In genomic region chr6:129101604-129102003, GRCm38 (mm10) we compare ENCODE assay signal across 29 mouse cellular contexts. TPM values are rescaled to one million over a fixed set of nuclear protein-coding genes. Genes with fewer than 3 reads are reported as not detected.
DNase-seq lines count a peak whose midpoint lies in the region; ATAC-seq and TF ChIP-seq lines count a peak whose summit lies in the region.
"Had no signal": no experiment of that assay in that cellular context is flagged by ENCODE, and none has a peak within 500 bp of the region (broad histone marks: within the 10 kb centered on the region; RNA-seq: fewer than 3 reads in every experiment).

No protein-coding gene starts in this region.

- no peak for TF ChIP-seq EP300 in stomach, postnatal 0 days (optimal IDR thresholded peaks at IDR 0.05)

- no peak overlapping the region for H3K9ac ChIP-seq in intestine, embryonic 16.5 days (ENCODE audit: low read depth, low read length)
- no peak overlapping the region for H3K9ac ChIP-seq in stomach, postnatal 0 days (ENCODE audit: low read length)
- H3K9ac ChIP-seq in forebrain, embryonic 11.5 days (ENCODE audit: low read length): no peak overlapping the region
- H3K9ac ChIP-seq: embryonic facial prominence, embryonic 13.5 days; embryonic facial prominence, embryonic 15.5 days; forebrain, embryonic 13.5 days; forebrain, embryonic 15.5 days; forebrain, postnatal 0 days had no signal

- WGBS in intestine, embryonic 16.5 days: 70% methylated on average over 1 of the region's 1 CpGs
- WGBS in large intestine, adult 2 months: 24% methylated on average over 1 of the region's 1 CpGs
- WGBS in stomach, postnatal 0 days: 77% methylated on average over 1 of the region's 1 CpGs
- 81% methylated on average over 1 of the region's 1 CpGs for WGBS in forebrain, embryonic 11.5 days

- peak; percentile 77 for DNase-seq in large intestine, adult 2 months (ENCODE audit: low read depth, low spot score)
- no peak for DNase-seq in stomach, postnatal 0 days (ENCODE audit: low spot score)
- no peak for DNase-seq in adrenal gland, postnatal 25 days
- DNase-seq in forebrain, embryonic 11.5 days (ENCODE audit: low spot score): no peak
- no peak for DNase-seq in adrenal gland, postnatal 4 days (ENCODE audit: low spot score in 2 of 2)
- DNase-seq: adrenal gland, adult 2 months; adrenal gland, postnatal 10 days; adrenal gland, postnatal 36 days; cerebellum, adult 11 months; cerebellum, adult 18-20 months; cerebellum, adult 8-10 months; cerebellum, adult 9-11 months; cerebellum, postnatal 14 days; cerebellum, postnatal 36 days; embryo, embryonic 11 days; forebrain, postnatal 0 days had no signal

- H3K27ac ChIP-seq in intestine, embryonic 16.5 days (ENCODE audit: low read length): peak overlapping the region; percentile 76
- no peak overlapping the region for H3K27ac ChIP-seq in stomach, postnatal 0 days (replicated peaks)
- H3K27ac ChIP-seq in forebrain, embryonic 11.5 days (ENCODE audit: low read depth, low read length): no peak overlapping the region
- H3K27ac ChIP-seq: embryonic facial prominence, embryonic 13.5 days; embryonic facial prominence, embryonic 15.5 days; forebrain, embryonic 10.5 days; forebrain, embryonic 13.5 days; forebrain, embryonic 15.5 days had no signal

- TF ChIP-seq CTCF in stomach, postnatal 0 days (IDR thresholded peaks at IDR 0.05; ENCODE audit: low read depth): no peak

- peaks cover 9% of the 10 kb centered on the region for H3K4me1 ChIP-seq in intestine, embryonic 16.5 days (ENCODE audit: control insufficient read depth, insufficient read depth, low read length)
- H3K4me1 ChIP-seq in stomach, postnatal 0 days (replicated peaks; ENCODE audit: control insufficient read depth, insufficient read depth): no peaks in the 10 kb centered on the region
- H3K4me1 ChIP-seq in forebrain, embryonic 11.5 days (replicated peaks; ENCODE audit: control insufficient read depth, insufficient read depth, low read length): no peaks in the 10 kb centered on the region
- H3K4me1 ChIP-seq: embryonic facial prominence, embryonic 13.5 days; embryonic facial prominence, embryonic 15.5 days; forebrain, embryonic 10.5 days; forebrain, embryonic 13.5 days; forebrain, embryonic 15.5 days had no signal

- no peak overlapping the region for H3K4me3 ChIP-seq in intestine, embryonic 16.5 days (ENCODE audit: low read length)
- H3K4me3 ChIP-seq in stomach, postnatal 0 days (ENCODE audit: low read depth, low read length): no peak overlapping the region
- H3K4me3 ChIP-seq in forebrain, embryonic 11.5 days (ENCODE audit: low read depth, low read length): no peak overlapping the region
- H3K4me3 ChIP-seq: embryonic facial prominence, embryonic 13.5 days; embryonic facial prominence, embryonic 15.5 days; erythroblast, embryonic 14.5 days; forebrain, embryonic 10.5 days; forebrain, embryonic 13.5 days; forebrain, embryonic 15.5 days had no signal

- H3K9me3 ChIP-seq in intestine, embryonic 16.5 days (ENCODE audit: control insufficient read depth, low read length): no peaks in the 10 kb centered on the region
- H3K9me3 ChIP-seq in stomach, postnatal 0 days (ENCODE audit: control insufficient read depth, low read length): no peaks in the 10 kb centered on the region
- H3K9me3 ChIP-seq in forebrain, embryonic 11.5 days (ENCODE audit: control insufficient read depth, low read length): no peaks in the 10 kb centered on the region
- H3K9me3 ChIP-seq: embryonic facial prominence, embryonic 13.5 days; embryonic facial prominence, embryonic 15.5 days; forebrain, embryonic 10.5 days; forebrain, embryonic 13.5 days; forebrain, embryonic 15.5 days had no signal

- ATAC-seq in intestine, embryonic 16.5 days: peak; percentile 84
- ATAC-seq in stomach, postnatal 0 days (ENCODE audit: low FRiP score, low TSS enrichment): peak; percentile 73; the same call in 1 of the 2 replicates
- ATAC-seq in forebrain, embryonic 11.5 days (replicated peaks; ENCODE audit: low FRiP score): no peak
- ATAC-seq: forebrain, embryonic 13.5 days; forebrain, embryonic 15.5 days; forebrain, postnatal 0 days had no signal

- H3K4me2 ChIP-seq in intestine, embryonic 16.5 days (ENCODE audit: low read depth, low read length): no peak overlapping the region
- H3K4me2 ChIP-seq in stomach, postnatal 0 days (replicated peaks; ENCODE audit: low read depth): no peak overlapping the region
- H3K4me2 ChIP-seq in forebrain, embryonic 11.5 days (ENCODE audit: low read depth, low read length, severe bottlenecking): no peak overlapping the region
- H3K4me2 ChIP-seq: embryonic facial prominence, embryonic 13.5 days; embryonic facial prominence, embryonic 15.5 days; forebrain, embryonic 13.5 days; forebrain, embryonic 15.5 days had no signal

- no peaks in the 10 kb centered on the region for H3K27me3 ChIP-seq in intestine, embryonic 16.5 days (replicated peaks; ENCODE audit: control insufficient read depth, insufficient read depth, low read length)
- H3K27me3 ChIP-seq in stomach, postnatal 0 days (ENCODE audit: control insufficient read depth, insufficient read depth, low read length): no peaks in the 10 kb centered on the region
- H3K27me3 ChIP-seq in forebrain, embryonic 11.5 days (ENCODE audit: control insufficient read depth, insufficient read depth, low read length): no peaks in the 10 kb centered on the region
- H3K27me3 ChIP-seq: embryonic facial prominence, embryonic 13.5 days; embryonic facial prominence, embryonic 15.5 days; forebrain, embryonic 13.5 days; forebrain, embryonic 15.5 days had no signal

- no peaks in the 10 kb centered on the region for H3K36me3 ChIP-seq in intestine, embryonic 16.5 days (ENCODE audit: control insufficient read depth, insufficient read depth, low read length)
- no peaks in the 10 kb centered on the region for H3K36me3 ChIP-seq in stomach, postnatal 0 days (ENCODE audit: control insufficient read depth, insufficient read depth, low read length)
- H3K36me3 ChIP-seq in forebrain, embryonic 11.5 days (ENCODE audit: control insufficient read depth, insufficient read depth, low read length): no peaks in the 10 kb centered on the region
- H3K36me3 ChIP-seq: embryonic facial prominence, embryonic 13.5 days; embryonic facial prominence, embryonic 15.5 days; forebrain, embryonic 10.5 days; forebrain, embryonic 15.5 days had no signal

RNA-seq across cellular contexts. Expression of gene Clec2e, which starts 0.9 kb away (rescaled TPM):
- polyA plus RNA-seq in intestine, embryonic 16.5 days (2015; fragmentation: Nextera tagmentation; extraction: Ambion mirVana): 16.7 and 21.7 TPM in 2 replicates
- 22.5 and 35.0 TPM in 2 replicates for polyA plus RNA-seq in large intestine, adult 2 months (2012; rRNA removed)
- polyA plus RNA-seq in stomach, postnatal 0 days (2015; fragmentation: Nextera tagmentation; extraction: Ambion mirVana): 0.07 TPM in 1 of 2 replicates, not detected in the other
- not detected in 2 replicates for total RNA-seq in adrenal gland, postnatal 25 days (2021)
- polyA plus RNA-seq in forebrain, embryonic 11.5 days (2014; fragmentation: Nextera tagmentation; extraction: Ambion mirVana): not detected in 2 replicates
- total RNA-seq in adrenal gland, postnatal 4 days (2021): under 1 TPM in 1 of 2 experiments, not detected in 1; 0.14 TPM
- total RNA-seq: adrenal gland, adult 2 months; adrenal gland, postnatal 10 days; adrenal gland, postnatal 36 days; common myeloid progenitor, adult 5-6 weeks; ES-E14; forebrain, postnatal 0 days; MEL had no signal
- polyA plus RNA-seq: adrenal gland, adult 2 months; brain, embryonic 14.5 days; C2C12; embryonic facial prominence, embryonic 11.5 days; embryonic facial prominence, embryonic 13.5 days; embryonic facial prominence, embryonic 15.5 days; erythroblast, embryonic 14.5 days; forebrain, embryonic 10.5 days; forebrain, embryonic 13.5 days; forebrain, embryonic 15.5 days; forebrain, postnatal 0 days had no signal

RNA-seq across cellular contexts. Expression of gene Klrb1f, which starts 55.9 kb away (rescaled TPM):
- polyA plus RNA-seq in intestine, embryonic 16.5 days (2015; fragmentation: Nextera tagmentation; extraction: Ambion mirVana): 0.46 and 0.75 TPM in 2 replicates
- polyA plus RNA-seq in large intestine, adult 2 months (2012; rRNA removed): 0.19 and 1.2 TPM in 2 replicates
- polyA plus RNA-seq in stomach, postnatal 0 days (2015; fragmentation: Nextera tagmentation; extraction: Ambion mirVana): 0.16 and 0.18 TPM in 2 replicates
- not detected in 2 replicates for total RNA-seq in adrenal gland, postnatal 25 days (2021)
- 0.23 TPM in 1 of 2 replicates, not detected in the other for polyA plus RNA-seq in forebrain, embryonic 11.5 days (2014; fragmentation: Nextera tagmentation; extraction: Ambion mirVana)
- total RNA-seq in adrenal gland, postnatal 4 days (2021): not detected
- total RNA-seq: adrenal gland, postnatal 36 days; ES-E14 had no signal
- polyA plus RNA-seq: adrenal gland, adult 2 months; C2C12; erythroblast, embryonic 14.5 days; forebrain, embryonic 10.5 days; forebrain, embryonic 13.5 days had no signal

Comparison
In these comparisons a context has a peak if more than half of its experiments do, and no peak if none do; other contexts are left out.
1. RNA of gene Clec2e, which starts 0.9 kb away (polyA plus RNA-seq): 22.5 to 35.0 TPM in large intestine, adult 2 months and 16.7 to 21.7 TPM in intestine, embryonic 16.5 days; 0.07 TPM in stomach, postnatal 0 days and not detected in forebrain, embryonic 11.5 days; every median in the first group is over 10 times any median in the second.